Mouse (Mus musculus): Measurements from ENCODE around the gene Mtx3. TPM values are rescaled to one million over a fixed set of nuclear protein-coding genes. Genes with fewer than 3 reads are reported as not detected.

Gene Mtx3
- polyA plus RNA-seq (2014; fragmentation: Illumina TruSeq; extraction: RNeasy Lipid Tissue Mini Kit (QIAGEN cat#74804); ENCODE audit: insufficient read depth, low read depth, low replicate concordance): 3.2 TPM

GRCm38 (mm10) chr13:92844586-92845221 is at the start of gene Mtx3:
Mtx3 (plus strand) TSS chr13:92844760.

Other genes starting within 250 kb of the Mtx3 start
- gene Serinc5, start 233.7 kb upstream of the Mtx3 start, polyA plus RNA-seq (2014; fragmentation: Illumina TruSeq; extraction: RNeasy Lipid Tissue Mini Kit (QIAGEN cat#74804); ENCODE audit: insufficient read depth, low read depth, low replicate concordance): 12.9 TPM
- gene Thbs4, start 49.9 kb upstream of the Mtx3 start, polyA plus RNA-seq (2014; fragmentation: Illumina TruSeq; extraction: RNeasy Lipid Tissue Mini Kit (QIAGEN cat#74804); ENCODE audit: insufficient read depth, low read depth, low replicate concordance): 0.07 TPM